Mouse (Mus musculus) forebrain, embryonic 16.5 days (tissue): ENCODE measurements around the gene Nanos1. TPM values are rescaled to one million over a fixed set of nuclear protein-coding genes. Genes with fewer than 3 reads are reported as not detected.

ENCODE experiments used
- ATAC-seq: fragments of 200-750 bp; cut with Nextera tagmentation; 2 replicates; pipeline ENCODE4 v1.8.0; 2017; ENCODE audit warnings: mild to moderate bottlenecking, moderate library complexity
- H3K27ac ChIP-seq: fragments of 300-500 bp; sonication (generic); 2 replicates; pipeline ENCODE4 v1.5.1; 2014; ENCODE audit warnings: low read length, control low read depth
- H3K27me3 ChIP-seq: fragments of 300-500 bp; sonication (generic); replicated peaks from 2 replicates; pipeline ENCODE4 v1.6.1; 2014; ENCODE audit warnings: low read length; ENCODE audit not compliant: control insufficient read depth, insufficient read depth
- H3K36me3 ChIP-seq: fragments of 300-500 bp; sonication (generic); 2 replicates; pipeline ENCODE4 v1.6.1; 2014; ENCODE audit not compliant: control insufficient read depth, insufficient read depth
- H3K4me1 ChIP-seq: fragments of 300-500 bp; sonication (generic); replicated peaks from 2 replicates; pipeline ENCODE4 v1.6.1; 2014; ENCODE audit warnings: low read length; ENCODE audit not compliant: control insufficient read depth, insufficient read depth
- H3K4me2 ChIP-seq: fragments of 300-500 bp; sonication (generic); 2 replicates; pipeline ENCODE4 v1.6.1; 2014; ENCODE audit warnings: mild to moderate bottlenecking, low read length, control low read depth
- H3K4me3 ChIP-seq: fragments of 300-500 bp; sonication (generic); replicated peaks from 2 replicates; pipeline ENCODE4 v1.5.1; 2014; ENCODE audit warnings: mild to moderate bottlenecking, low read length, control low read depth
- H3K9ac ChIP-seq: fragments of 300-500 bp; sonication (generic); replicated peaks from 2 replicates; pipeline ENCODE4 v1.6.1; 2014; ENCODE audit warnings: low read depth, low read length, control low read depth
- H3K9me3 ChIP-seq: fragments of 300-500 bp; sonication (generic); 2 replicates; pipeline ENCODE4 v1.6.1; 2016; ENCODE audit warnings: low read length; ENCODE audit not compliant: control insufficient read depth
- WGBS: fragments of 180-500 bp; shearing (Covaris S2); extraction: QIAGEN DNeasy Blood & Tissue Kit; methylation state at CpG from one replicate; pipeline ENCODE4 v1.1.7; 2014; 5-methylcytosine and 5-hydroxymethylcytosine counted together
- microRNA-seq: library from miRNA; unstranded; fragments of <30 nt; microRNA quantifications from one replicate; pipeline ENCODE4, GENCODE M21; 2017
- polyA plus RNA-seq: library from polyadenylated mRNA; unstranded; fragments of >200 nt; fragmentation: Nextera tagmentation; extraction: Ambion mirVana; gene quantifications from 2 replicates; pipeline ENCODE4 v1.2.1, GENCODE M21; 2015

The Nanos1 gene
- polyA plus RNA-seq, 1 experiment from 2014 or later: 13.0 TPM

DNA sequence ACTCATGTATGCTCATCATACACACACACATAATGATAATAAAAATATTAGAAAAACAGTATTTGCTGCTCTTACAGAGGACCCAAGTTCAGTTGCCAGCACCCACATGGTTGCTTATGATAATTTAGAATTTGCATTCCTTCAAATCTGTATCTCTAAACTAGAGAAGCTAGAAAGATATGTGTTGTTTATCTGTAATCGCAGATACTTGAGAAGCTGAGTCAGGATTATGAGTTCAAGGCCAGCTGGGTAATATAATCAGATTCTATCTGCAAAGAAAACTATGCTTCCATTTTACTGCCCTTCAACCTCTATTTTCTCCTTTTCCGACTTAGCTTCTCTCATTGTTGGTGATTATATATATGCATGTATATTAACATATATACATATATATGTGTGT lies 41.6 kb downstream of the Nanos1 start:
- 91% methylated on average over 2 of the region's 2 CpGs for WGBS
- no peak for ATAC-seq
- no peak overlapping the region for H3K9ac ChIP-seq

DNA sequence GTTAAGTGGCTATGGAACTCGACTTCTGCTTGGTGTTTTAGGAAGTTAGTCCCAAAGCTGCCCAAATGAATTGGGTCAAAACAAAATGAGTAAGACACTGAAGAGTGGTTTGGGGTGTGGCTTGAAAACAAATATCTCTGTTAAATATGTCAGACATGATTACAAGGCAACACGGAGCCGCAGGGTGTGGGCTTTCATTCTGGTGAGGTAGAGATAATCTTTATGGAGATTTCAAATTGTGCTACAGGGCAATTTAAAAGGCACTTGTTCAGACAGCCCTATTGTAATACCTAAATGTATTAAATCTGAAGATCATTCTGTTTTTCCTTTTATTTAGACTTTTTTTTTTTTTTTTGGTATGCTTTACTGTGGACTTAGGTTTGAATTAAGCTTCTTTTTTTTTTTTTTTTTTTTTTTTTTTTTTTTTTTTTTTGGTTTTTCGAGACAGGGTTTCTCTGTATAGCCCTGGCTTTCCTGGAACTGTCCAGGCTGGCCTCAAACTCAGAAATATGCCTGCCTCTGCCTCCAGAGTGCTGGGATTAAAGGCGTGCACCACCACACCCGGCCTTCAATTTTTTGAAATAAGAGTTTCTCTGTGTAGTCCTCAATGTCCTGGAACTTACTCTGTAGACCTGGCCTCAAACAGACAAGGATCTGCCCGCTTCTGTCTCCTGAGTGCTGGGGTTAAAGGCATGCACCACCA lies 44.2 kb downstream of the Nanos1 start:
- 77% methylated on average over 7 of the region's 7 CpGs for WGBS
- Histone ChIP-seq H3K4me3 (no peak overlapping the region), H3K9ac (no peak overlapping the region), H3K4me2 (no peak overlapping the region), H3K9me3 (no peaks in the 10 kb centered on the region), H3K27ac (no peak overlapping the region), H3K27me3 (0 out of 2 replicates have a peak, but pooled peaks cover 5% of the 10 kb centered on the region), H3K4me1 (no peaks in the 10 kb centered on the region), H3K36me3 (no peaks in the 10 kb centered on the region)
- no peak for ATAC-seq

More for the DNA sequence above, 41.6 kb downstream of the Nanos1 start:
- Histone ChIP-seq H3K27ac (no peak overlapping the region), H3K4me1 (no peaks in the 10 kb centered on the region), H3K27me3 (0 out of 2 replicates have a peak, but pooled peaks cover 5% of the 10 kb centered on the region), H3K9me3 (no peaks in the 10 kb centered on the region), H3K4me2 (no peak overlapping the region), H3K4me3 (no peak overlapping the region), H3K36me3 (no peaks in the 10 kb centered on the region)

DNA sequence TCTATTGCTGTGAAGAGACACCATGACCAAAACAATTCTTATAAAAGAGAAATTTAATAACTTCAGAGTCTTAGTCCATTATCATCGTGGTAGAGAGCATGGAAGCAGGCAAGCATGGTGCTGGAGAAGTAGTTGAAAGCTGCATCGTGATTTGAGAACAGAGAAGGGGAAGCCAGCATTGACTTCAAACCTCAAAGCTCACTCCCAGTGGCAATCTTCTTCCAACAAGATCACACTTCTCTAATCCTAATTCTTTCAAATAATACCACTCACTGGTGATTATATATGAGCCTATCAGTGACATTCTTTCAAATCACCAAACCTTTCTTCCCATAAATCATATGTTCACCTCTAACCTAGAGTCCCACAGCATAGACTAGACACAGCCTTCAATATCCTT lies 49.1 kb downstream of the Nanos1 start:
- 73% methylated on average over 2 of the region's 2 CpGs for WGBS
- ATAC-seq: no peak

More for the DNA sequence above, 49.1 kb downstream of the Nanos1 start:
- Histone ChIP-seq H3K27me3 (no peaks in the 10 kb centered on the region), H3K9ac (no peak overlapping the region), H3K9me3 (no peaks in the 10 kb centered on the region), H3K27ac (no peak overlapping the region), H3K4me2 (no peak overlapping the region), H3K4me1 (no peaks in the 10 kb centered on the region), H3K36me3 (no peaks in the 10 kb centered on the region), H3K4me3 (no peak overlapping the region)

Small RNAs within 50 kb of the gene (microRNA-seq; reads per million reads assigned to microRNA genes)
- not detected for gene mmu-mir-3084-1

Other genes with a start within 250 kb of the Nanos1 start
- gene Cacul1, start 175.0 kb upstream of the Nanos1 start, polyA plus RNA-seq: 17.6 and 21.7 TPM in 2 replicates
- gene Eif3a, start 34.7 kb downstream of the Nanos1 start, polyA plus RNA-seq: 123 and 125 TPM in 2 replicates
- gene Fam45a, start 55.6 kb downstream of the Nanos1 start, polyA plus RNA-seq: 42.9 and 43.6 TPM in 2 replicates
- gene Sfxn4, start 105.5 kb downstream of the Nanos1 start, polyA plus RNA-seq: 9.8 and 10.6 TPM in 2 replicates
- gene Prdx3, start 118.6 kb downstream of the Nanos1 start, polyA plus RNA-seq: 73.0 and 74.1 TPM in 2 replicates
- gene Grk5, start 133.8 kb downstream of the Nanos1 start, polyA plus RNA-seq: 2.4 and 2.9 TPM in 2 replicates